Mouse (Mus musculus): ENCODE measurements around the gene Rpf2.

DNA sequence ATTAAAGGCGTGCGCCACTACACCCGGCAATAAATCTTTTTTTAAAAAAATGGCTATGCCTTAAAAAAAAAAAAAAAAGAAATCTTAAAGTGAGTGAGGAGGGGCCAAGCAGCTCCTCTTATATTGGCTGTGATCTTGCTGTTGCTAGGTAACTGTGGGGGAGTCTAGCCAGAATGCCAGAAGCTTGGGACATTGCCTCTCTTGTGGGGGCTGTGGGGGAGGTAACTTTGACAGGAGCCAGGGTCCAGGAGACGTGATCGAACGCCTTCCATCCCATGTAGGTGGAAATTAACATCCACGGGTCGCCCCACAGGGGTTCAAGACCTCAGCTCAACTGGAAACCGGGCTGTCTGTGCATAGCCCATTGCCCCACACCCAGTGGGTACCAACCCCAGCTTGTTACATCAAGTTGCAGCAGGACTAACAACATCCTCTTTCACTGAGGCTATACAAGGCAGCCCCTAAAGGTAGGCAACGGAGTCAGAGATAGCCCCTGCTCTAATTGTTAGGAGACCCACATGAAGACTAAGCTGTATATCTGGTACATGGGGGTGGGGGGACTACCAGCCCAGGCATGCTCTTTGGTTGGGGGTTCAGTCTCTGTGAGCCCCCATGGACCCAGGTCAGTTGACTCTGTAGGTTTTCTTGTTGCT, 37.5 kb upstream of the Rpf2 start:
- no peak for TF ChIP-seq CTCF (IDR thresholded peaks at IDR 0.05; ENCODE audit: low read depth)
- no peak for TF ChIP-seq EP300 (optimal IDR thresholded peaks at IDR 0.05)

Data from stomach, postnatal 0 days (tissue).